Mouse (Mus musculus) forebrain, embryonic 13.5 days (tissue): ENCODE data around the gene Gm16253. TPM values are rescaled to one million over a fixed set of nuclear protein-coding genes. Genes with fewer than 3 reads are reported as not detected.
A peak's percentile ranks its signal among the peaks of the same experiment; 100 is the strongest.

Experiments used
- ATAC-seq: fragments of 200-750 bp; cut with Nextera tagmentation; 2 replicates; pipeline ENCODE4 v1.8.0; 2017
- H3K27ac ChIP-seq: fragments of 300-500 bp; sonication (generic); 2 replicates; pipeline ENCODE4 v1.5.1; 2015; ENCODE audit warnings: inconsistent platforms, mild to moderate bottlenecking, moderate library complexity
- H3K27me3 ChIP-seq: fragments of 300-500 bp; sonication (generic); 2 replicates; pipeline ENCODE4 v1.6.1; 2015; ENCODE audit warnings: mild to moderate bottlenecking, inconsistent platforms
- H3K36me3 ChIP-seq: fragments of 300-500 bp; sonication (generic); 2 replicates; pipeline ENCODE4 v1.6.1; 2015; ENCODE audit warnings: mild to moderate bottlenecking, inconsistent platforms; ENCODE audit not compliant: poor library complexity, severe bottlenecking
- H3K4me1 ChIP-seq: fragments of 300-500 bp; sonication (generic); 2 replicates; pipeline ENCODE4 v1.6.1; 2015; ENCODE audit warnings: inconsistent platforms
- H3K4me2 ChIP-seq: fragments of 300-500 bp; sonication (generic); 2 replicates; pipeline ENCODE4 v1.6.1; 2015; ENCODE audit warnings: inconsistent platforms, mild to moderate bottlenecking, moderate library complexity
- H3K4me3 ChIP-seq: fragments of 300-500 bp; sonication (generic); 2 replicates; pipeline ENCODE4 v1.5.1; 2015; ENCODE audit warnings: mild to moderate bottlenecking, inconsistent platforms
- H3K9ac ChIP-seq: fragments of 300-500 bp; sonication (generic); 2 replicates; pipeline ENCODE4 v1.6.1; 2015; ENCODE audit warnings: mild to moderate bottlenecking, inconsistent platforms
- H3K9me3 ChIP-seq: fragments of 300-500 bp; sonication (generic); replicated peaks from 2 replicates; pipeline ENCODE4 v1.6.1; 2016; ENCODE audit warnings: inconsistent platforms
- WGBS: fragments of 180-500 bp; shearing (Covaris S2); methylation state at CpG from one replicate; pipeline ENCODE4 v1.1.7; 2015; 5-methylcytosine and 5-hydroxymethylcytosine counted together
- polyA plus RNA-seq: library from polyadenylated mRNA; unstranded; fragments of >200 nt; fragmentation: Nextera tagmentation; extraction: Ambion mirVana; gene quantifications from 2 replicates; pipeline ENCODE4 v1.2.1, GENCODE M21; 2015

The Gm16253 gene
- polyA plus RNA-seq = 1.2 and 1.3 TPM in 2 replicates

DNA sequence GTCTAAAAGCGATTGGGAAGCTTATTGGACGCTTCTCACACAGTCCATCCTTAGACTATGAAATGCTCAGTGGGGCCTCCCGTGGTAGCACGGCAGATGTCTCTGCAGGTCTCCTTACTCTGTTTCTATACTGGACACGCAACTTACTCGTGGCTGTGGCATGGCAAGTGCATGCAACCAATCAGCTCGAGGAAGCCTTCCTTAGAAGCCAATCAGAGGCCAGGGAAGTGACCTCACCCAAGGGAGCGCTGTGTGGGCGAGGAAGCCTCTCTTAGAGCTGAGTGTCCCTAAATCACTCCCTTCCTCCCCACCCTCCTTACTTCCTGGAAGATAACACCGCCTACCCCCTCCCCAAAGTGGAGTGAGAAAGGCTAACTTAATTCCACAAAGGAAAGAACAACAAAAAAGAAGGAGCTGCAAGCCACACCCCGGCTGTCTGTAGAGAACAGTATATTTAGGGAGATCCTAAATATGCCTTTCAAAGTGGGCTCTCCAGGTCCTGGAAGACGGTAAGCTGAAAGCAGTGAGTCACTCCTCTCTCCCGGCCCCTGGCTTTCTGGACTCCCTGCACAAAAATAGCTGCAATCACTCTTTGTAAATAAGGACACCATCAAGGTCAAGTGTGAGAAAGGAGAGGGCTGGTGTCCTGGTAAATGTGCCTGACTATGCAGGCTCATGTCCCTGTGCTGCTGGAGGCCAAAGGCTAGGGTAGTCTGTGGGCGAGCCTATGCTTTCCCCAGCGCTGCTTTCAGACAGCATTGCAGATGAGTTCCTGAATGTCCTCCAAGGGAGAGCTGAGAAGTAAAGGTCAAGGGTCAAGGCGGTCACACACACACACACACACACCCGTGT, at the start of gene Gm16253:
Gene Gm16253, plus strand, starts transcription at position 295 of the 852 bp plus-strand sequence.
- Histone ChIP-seq H3K4me3 (peak within 1 kb of the TSS; percentile 8; the same call in 1 of the 2 replicates), H3K36me3 (peaks cover 6% of the 10 kb centered on the region), H3K27me3 (0 out of 2 replicates have a peak, but pooled peaks cover 4% of the 10 kb centered on the region), H3K9me3 (no peaks in the 10 kb centered on the region), H3K9ac (peak within 1 kb of the TSS; percentile 30; the same call in 1 of the 2 replicates), H3K4me1 (peaks cover 19% of the 10 kb centered on the region), H3K4me2 (peak within 1 kb of the TSS; percentile 44), H3K27ac (peak within 1 kb of the TSS; percentile 19; the same call in 1 of the 2 replicates)
- 39% methylated on average over 17 of the region's 17 CpGs for WGBS
- peak; percentile 75 for ATAC-seq

DNA sequence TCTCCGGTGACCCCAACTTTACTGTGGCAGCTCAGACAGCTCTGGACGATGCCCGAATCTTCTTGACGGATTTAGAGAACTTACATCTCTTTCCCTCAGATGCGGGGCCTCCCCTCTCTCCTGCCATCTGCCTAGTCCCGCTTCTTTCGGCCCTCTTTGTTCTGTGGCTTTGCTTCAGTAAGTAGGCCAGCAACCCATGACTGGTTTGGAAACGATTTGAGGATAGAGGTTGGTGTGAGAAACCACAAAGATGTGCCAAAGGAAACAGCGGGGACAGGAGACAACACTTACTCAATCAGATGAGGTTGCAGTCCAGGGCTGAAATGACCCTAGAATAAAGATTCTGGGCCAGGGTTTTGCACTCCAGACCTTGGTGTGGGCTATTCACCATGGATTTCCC, 48.3 kb upstream of the Gm16253 start:
- no peaks in the 10 kb centered on the region for H3K9me3 ChIP-seq
- H3K4me3 ChIP-seq = no peak overlapping the region
- H3K4me1 ChIP-seq = peaks cover 9% of the 10 kb centered on the region
- H3K36me3 ChIP-seq = no peaks in the 10 kb centered on the region
- no peak overlapping the region for H3K4me2 ChIP-seq
- no peak overlapping the region for H3K9ac ChIP-seq
- no peak for ATAC-seq
- peaks cover 42% of the 10 kb centered on the region for H3K27me3 ChIP-seq
- no peak overlapping the region for H3K27ac ChIP-seq
- 53% methylated on average over 9 of the region's 9 CpGs for WGBS

DNA sequence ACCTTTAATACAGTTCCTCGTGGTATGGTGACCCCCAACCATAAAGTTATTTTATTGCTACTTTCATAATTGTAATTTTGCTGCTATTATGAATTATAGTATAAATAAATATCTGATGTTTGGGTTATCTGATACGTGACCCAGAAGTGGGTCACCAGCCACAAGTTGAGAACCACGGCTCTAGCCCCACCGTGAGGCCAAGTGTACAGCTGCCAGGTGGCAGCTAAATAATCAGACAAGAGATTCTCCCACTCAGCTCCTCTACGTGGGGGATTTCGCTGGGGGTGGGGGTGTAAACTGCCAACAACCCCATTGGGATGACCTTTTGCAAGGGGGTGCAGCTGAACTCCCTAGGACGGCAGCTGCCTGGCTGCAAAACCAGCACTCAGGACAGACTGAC, 44.7 kb upstream of the Gm16253 start:
- H3K27me3 ChIP-seq = peaks cover 27% of the 10 kb centered on the region
- no peaks in the 10 kb centered on the region for H3K36me3 ChIP-seq
- peaks cover 5% of the 10 kb centered on the region for H3K4me1 ChIP-seq
- H3K4me3 ChIP-seq = no peak overlapping the region
- 72% methylated on average over 7 of the region's 7 CpGs for WGBS
- no peaks in the 10 kb centered on the region for H3K9me3 ChIP-seq
- H3K4me2 ChIP-seq = no peak overlapping the region
- no peak overlapping the region for H3K27ac ChIP-seq
- H3K9ac ChIP-seq = no peak overlapping the region
- no peak for ATAC-seq

DNA sequence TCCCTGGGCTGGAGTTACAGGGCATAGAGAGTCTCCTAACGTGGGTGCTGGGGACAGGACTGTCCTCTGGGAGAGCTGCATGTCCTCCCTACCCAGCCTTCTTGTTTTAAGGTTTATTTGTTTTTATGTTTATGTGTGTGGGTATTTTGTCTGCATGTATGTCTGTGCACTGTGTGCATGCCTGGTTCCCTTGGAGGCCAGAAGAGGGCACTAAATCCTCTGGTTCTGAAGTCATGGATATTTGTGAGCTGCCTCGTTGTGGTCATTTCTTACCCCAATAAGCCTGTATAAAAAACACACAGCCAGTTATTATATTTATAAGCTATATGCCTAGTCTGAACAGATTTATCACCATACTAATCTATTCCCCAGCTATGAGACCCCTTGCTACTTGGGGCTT, 42.5 kb upstream of the Gm16253 start:
- Histone ChIP-seq H3K4me2 (no peak overlapping the region), H3K4me1 (no peaks in the 10 kb centered on the region), H3K27me3 (peaks cover 5% of the 10 kb centered on the region; the same call in 1 of the 2 replicates), H3K36me3 (no peaks in the 10 kb centered on the region), H3K9ac (no peak overlapping the region), H3K9me3 (no peaks in the 10 kb centered on the region), H3K27ac (no peak overlapping the region), H3K4me3 (no peak overlapping the region)
- ATAC-seq = no peak
- 49% methylated on average over 2 of the region's 2 CpGs for WGBS

DNA sequence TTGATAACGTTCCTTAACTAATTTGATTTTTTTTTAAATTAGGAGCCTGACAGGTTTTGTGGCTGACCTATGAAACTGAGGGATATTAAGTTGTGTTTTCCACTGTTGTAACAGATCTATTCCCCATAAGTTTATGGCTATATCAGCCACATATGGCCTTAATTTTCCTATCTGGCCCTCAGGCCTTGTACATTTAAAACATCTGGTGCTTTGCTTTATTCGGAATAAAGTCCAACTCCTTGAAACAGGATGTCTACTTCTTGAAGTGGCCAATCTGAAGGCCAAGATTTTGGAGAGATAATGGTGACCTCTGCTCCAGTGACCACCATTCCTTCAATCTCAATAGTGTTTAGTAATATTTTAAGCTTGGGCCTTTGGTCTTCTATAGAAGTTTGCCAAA, 37.5 kb upstream of the Gm16253 start:
- H3K9ac ChIP-seq = no peak overlapping the region
- ATAC-seq = no peak
- WGBS = 89% methylated on average over 2 of the region's 2 CpGs
- H3K36me3 ChIP-seq = no peaks in the 10 kb centered on the region
- peaks cover 8% of the 10 kb centered on the region; the same call in 1 of the 2 replicates for H3K27me3 ChIP-seq
- H3K4me3 ChIP-seq = no peak overlapping the region
- H3K4me2 ChIP-seq = no peak overlapping the region
- H3K4me1 ChIP-seq = no peaks in the 10 kb centered on the region
- no peaks in the 10 kb centered on the region for H3K9me3 ChIP-seq
- no peak overlapping the region for H3K27ac ChIP-seq

DNA sequence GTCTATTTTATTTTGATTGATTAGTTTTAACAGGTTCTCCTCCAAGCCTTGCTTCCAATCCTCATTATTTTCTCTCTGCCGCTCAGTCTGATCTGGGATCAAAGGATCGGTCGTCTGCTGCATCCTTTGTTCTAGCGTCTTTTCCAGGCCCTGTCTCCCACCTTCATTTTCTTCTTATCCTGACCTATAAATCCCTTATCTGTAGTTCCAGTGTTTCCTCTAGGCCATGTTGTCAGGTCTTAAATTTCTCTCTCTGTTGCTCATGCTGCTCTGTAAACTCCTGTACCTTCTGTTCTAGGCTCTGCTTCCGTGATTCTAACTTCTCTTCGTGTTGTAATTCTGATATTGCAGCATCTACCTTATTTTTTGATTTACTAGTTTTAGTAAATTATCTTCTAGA, 36.0 kb upstream of the Gm16253 start:
- H3K36me3 ChIP-seq = no peaks in the 10 kb centered on the region
- WGBS = 20% methylated on average over 6 of the region's 6 CpGs

DNA sequence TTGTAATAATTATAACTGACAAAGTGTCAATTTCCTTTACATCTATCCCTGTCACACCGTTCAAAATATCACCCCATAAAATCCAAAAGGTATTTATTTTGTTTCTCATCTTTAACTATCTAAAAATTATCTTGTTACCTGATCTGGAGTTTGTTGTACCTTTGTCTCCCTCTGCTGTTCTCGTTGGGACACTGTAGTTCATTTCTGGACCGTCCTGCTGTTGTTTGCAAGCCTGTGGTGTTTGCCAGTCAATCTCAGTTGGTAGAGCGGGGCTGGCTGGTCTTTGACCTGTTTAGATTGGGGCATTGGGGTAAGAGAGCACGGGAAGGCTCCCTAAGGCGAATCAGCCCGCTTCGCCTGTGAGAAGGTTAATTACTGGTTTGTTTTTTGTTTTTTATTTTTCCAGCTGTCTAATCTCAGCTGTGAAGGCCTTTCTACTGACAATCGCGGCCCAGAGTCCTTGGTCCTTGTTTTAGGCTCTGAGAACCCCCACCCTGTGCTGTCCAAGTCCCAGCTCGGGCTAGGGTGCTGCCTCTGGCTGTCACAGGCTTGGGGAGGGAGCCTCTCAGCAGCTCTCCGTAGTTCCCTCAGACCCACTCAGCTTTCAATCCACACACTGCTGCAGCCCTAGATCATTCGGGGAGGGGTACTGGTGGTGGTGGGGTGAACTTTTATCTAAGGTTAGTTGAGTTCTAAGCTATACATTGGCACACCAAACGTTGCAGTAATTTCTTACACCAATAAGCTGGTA, 35.3 kb upstream of the Gm16253 start:
- Histone ChIP-seq H3K4me2 (no peak overlapping the region), H3K27ac (no peak overlapping the region), H3K4me3 (no peak overlapping the region), H3K9me3 (no peaks in the 10 kb centered on the region), H3K9ac (no peak overlapping the region), H3K4me1 (no peaks in the 10 kb centered on the region), H3K36me3 (no peaks in the 10 kb centered on the region), H3K27me3 (peaks cover 15% of the 10 kb centered on the region)
- 17% methylated on average over 14 of the region's 14 CpGs for WGBS
- no peak for ATAC-seq

More for the DNA sequence above, 36.0 kb upstream of the Gm16253 start:
- H3K4me2 ChIP-seq = no peak overlapping the region
- H3K27me3 ChIP-seq = peaks cover 12% of the 10 kb centered on the region
- no peak overlapping the region for H3K9ac ChIP-seq
- no peaks in the 10 kb centered on the region for H3K4me1 ChIP-seq
- ATAC-seq = no peak
- H3K27ac ChIP-seq = no peak overlapping the region
- H3K9me3 ChIP-seq = no peaks in the 10 kb centered on the region
- H3K4me3 ChIP-seq = no peak overlapping the region

DNA sequence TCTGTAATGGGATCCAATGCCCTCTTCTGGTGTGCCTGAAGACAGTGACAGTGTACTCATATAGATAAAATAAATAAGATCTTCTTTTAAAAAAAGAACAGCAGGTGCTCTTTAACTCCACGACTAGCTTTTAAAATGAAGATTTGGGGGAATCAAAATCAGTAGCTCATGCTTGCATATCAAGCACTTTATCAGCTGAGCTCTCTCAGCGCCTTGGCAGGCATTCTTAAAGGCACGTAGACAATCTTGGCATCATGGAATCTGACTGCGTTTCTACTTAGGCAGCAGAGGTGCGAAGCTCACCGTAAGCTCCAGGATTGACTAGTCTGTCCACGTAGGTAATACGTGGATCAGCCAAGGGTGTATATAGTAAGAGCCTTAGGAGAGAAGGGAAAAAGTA, 34.2 kb upstream of the Gm16253 start:
- no peaks in the 10 kb centered on the region for H3K4me1 ChIP-seq

DNA sequence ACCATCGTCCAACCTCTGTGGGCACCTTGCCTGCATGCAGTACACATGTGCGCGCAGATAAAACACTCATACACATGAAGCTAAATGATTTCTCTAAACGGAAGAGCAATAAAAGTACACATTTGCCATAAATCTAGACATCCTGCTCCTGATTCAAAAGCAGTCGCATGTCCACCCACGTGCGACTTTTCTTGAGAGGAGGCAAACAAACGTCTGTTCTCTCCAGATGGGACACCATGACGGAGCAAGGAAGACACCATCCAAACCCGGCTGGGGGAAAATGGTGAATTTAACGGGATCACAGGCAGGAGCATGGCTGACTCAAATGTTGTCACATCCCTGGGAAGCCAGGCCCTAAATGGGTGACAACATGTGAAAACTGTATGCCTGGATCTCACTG, 33.4 kb upstream of the Gm16253 start:
- WGBS = 90% methylated on average over 11 of the region's 11 CpGs

More for the DNA sequence above, 34.2 kb upstream of the Gm16253 start:
- H3K27ac ChIP-seq = no peak overlapping the region
- peaks cover 15% of the 10 kb centered on the region for H3K27me3 ChIP-seq
- no peaks in the 10 kb centered on the region for H3K36me3 ChIP-seq
- no peak overlapping the region for H3K9ac ChIP-seq
- ATAC-seq = no peak
- no peak overlapping the region for H3K4me3 ChIP-seq
- WGBS = 77% methylated on average over 8 of the region's 8 CpGs
- H3K4me2 ChIP-seq = no peak overlapping the region
- no peaks in the 10 kb centered on the region for H3K9me3 ChIP-seq

DNA sequence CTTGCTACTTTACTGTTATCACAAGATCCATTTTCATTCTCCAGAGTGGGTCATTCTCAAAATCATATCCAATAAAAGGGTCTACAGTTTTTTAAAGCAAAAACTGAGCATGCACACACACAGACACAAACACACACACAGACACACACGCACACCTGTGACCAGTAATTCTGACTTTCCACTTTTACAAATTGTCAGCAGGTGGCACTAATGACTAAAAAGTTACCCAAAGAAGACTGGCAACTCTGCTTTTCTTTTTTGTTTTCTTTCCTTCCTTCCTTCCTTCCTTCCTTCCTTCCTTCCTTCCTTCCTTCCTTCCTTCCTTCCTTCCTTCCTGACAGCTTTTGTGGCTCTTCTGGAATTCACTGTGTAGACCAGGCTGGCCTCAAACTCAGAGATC, 31.2 kb upstream of the Gm16253 start:
- H3K9ac ChIP-seq = no peak overlapping the region
- 49% methylated on average over 1 of the region's 1 CpGs for WGBS
- no peaks in the 10 kb centered on the region for H3K4me1 ChIP-seq
- no peaks in the 10 kb centered on the region for H3K36me3 ChIP-seq
- no peak overlapping the region for H3K27ac ChIP-seq
- no peak for ATAC-seq
- peaks cover 12% of the 10 kb centered on the region for H3K27me3 ChIP-seq
- H3K9me3 ChIP-seq = no peaks in the 10 kb centered on the region
- H3K4me2 ChIP-seq = no peak overlapping the region
- no peak overlapping the region for H3K4me3 ChIP-seq

More for the DNA sequence above, 33.4 kb upstream of the Gm16253 start:
- Histone ChIP-seq H3K27ac (no peak overlapping the region), H3K36me3 (no peaks in the 10 kb centered on the region), H3K27me3 (peaks cover 15% of the 10 kb centered on the region), H3K9ac (no peak overlapping the region), H3K4me1 (no peaks in the 10 kb centered on the region), H3K4me2 (no peak overlapping the region), H3K4me3 (no peak overlapping the region), H3K9me3 (no peaks in the 10 kb centered on the region)
- no peak for ATAC-seq

DNA sequence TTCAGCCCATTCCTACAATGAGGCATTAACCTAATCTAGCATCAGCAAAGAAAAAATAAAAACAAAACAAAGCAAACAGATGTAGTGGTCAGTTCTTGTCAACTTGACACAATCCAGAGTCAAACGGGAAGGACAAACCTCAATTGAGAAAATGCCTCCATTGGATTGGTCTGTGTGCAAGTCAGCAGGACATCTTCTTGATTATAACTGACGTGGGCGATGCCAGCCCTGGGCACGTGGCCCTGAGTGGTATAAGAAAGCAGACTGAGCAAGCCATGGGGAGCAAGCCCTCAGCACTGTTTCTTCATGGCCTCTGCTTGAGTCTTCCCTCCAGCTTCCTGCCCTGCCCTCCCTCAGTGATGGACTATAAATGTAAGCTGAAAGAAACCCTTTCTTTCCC, 29.9 kb upstream of the Gm16253 start:
- Histone ChIP-seq H3K4me1 (no peaks in the 10 kb centered on the region), H3K36me3 (no peaks in the 10 kb centered on the region), H3K4me2 (peak overlapping the region; percentile 43), H3K9me3 (no peaks in the 10 kb centered on the region), H3K27ac (no peak overlapping the region), H3K9ac (no peak overlapping the region), H3K4me3 (no peak overlapping the region), H3K27me3 (peaks cover 12% of the 10 kb centered on the region)
- ATAC-seq = 0 out of 2 replicates have a peak, but pooled peaks have one; percentile 13
- 41% methylated on average over 4 of the region's 4 CpGs for WGBS

DNA sequence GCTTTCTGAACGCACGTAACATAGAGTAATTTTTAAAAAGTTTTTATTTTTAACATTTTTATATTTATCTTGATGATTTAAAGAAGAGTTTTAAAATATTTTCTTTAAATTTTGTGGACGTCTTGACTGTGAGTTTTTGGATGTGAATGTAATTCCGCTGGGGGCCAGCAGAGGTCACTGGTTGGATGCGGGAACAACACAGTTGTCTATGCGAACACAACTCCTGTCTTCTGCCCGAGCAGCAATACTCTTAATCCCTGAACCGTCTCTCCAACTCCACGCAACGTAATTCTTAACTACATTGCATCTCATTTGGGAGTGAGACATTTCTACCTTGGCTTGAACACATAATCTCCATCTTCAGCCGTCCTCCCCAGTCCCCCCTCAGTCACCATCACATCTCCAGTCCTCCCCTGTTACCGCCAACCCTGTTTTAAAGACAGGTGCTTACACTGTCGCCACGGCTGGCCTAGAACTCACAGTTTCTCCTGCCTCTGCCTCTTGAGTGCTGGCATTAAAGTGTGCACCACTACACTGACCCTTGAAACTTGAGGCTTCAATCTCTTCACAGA, 29.3 kb upstream of the Gm16253 start:
- WGBS = 6% methylated on average over 14 of the region's 14 CpGs
- ATAC-seq = peak; percentile 55; the same call in 1 of the 2 replicates

More for the DNA sequence above, 29.3 kb upstream of the Gm16253 start:
- no peak overlapping the region for H3K9ac ChIP-seq
- no peaks in the 10 kb centered on the region for H3K9me3 ChIP-seq
- H3K36me3 ChIP-seq = no peaks in the 10 kb centered on the region
- no peaks in the 10 kb centered on the region for H3K4me1 ChIP-seq
- peak overlapping the region; percentile 43 for H3K4me2 ChIP-seq
- H3K27me3 ChIP-seq = peaks cover 12% of the 10 kb centered on the region
- no peak overlapping the region for H3K27ac ChIP-seq
- H3K4me3 ChIP-seq = no peak overlapping the region
